Mouse (Mus musculus) liver, embryonic 15.5 days (tissue): ENCODE measurements around the gene Bap1. TPM values are rescaled to one million over a fixed set of nuclear protein-coding genes. Genes with fewer than 3 reads are reported as not detected.

Experiments
- ATAC-seq: fragments of 200-750 bp; cut with Nextera tagmentation; 2 replicates; pipeline ENCODE4 v1.8.0; 2017; ENCODE audit warnings: moderate number of reproducible peaks, mild to moderate bottlenecking, moderate library complexity; ENCODE audit not compliant: insufficient read depth
- H3K27ac ChIP-seq: fragments of 300-500 bp; sonication (generic); replicated peaks from 2 replicates; pipeline ENCODE4 v1.5.1; 2015; ENCODE audit warnings: mild to moderate bottlenecking, inconsistent platforms
- H3K27me3 ChIP-seq: fragments of 300-500 bp; sonication (generic); 2 replicates; pipeline ENCODE4 v1.6.1; 2015; ENCODE audit warnings: mild to moderate bottlenecking, inconsistent platforms
- H3K36me3 ChIP-seq: fragments of 300-500 bp; sonication (generic); replicated peaks from 2 replicates; pipeline ENCODE4 v1.6.1; 2015; ENCODE audit warnings: moderate library complexity, mild to moderate bottlenecking, inconsistent platforms
- H3K4me1 ChIP-seq: fragments of 300-500 bp; sonication (generic); replicated peaks from 2 replicates; pipeline ENCODE4 v1.6.1; 2015; ENCODE audit warnings: inconsistent platforms
- H3K4me2 ChIP-seq: fragments of 300-500 bp; sonication (generic); 2 replicates; pipeline ENCODE4 v1.6.1; 2015; ENCODE audit warnings: moderate library complexity, mild to moderate bottlenecking, inconsistent platforms
- H3K4me3 ChIP-seq: fragments of 300-500 bp; sonication (generic); replicated peaks from 2 replicates; pipeline ENCODE4 v1.5.1; 2015; ENCODE audit warnings: mild to moderate bottlenecking, inconsistent platforms
- H3K9ac ChIP-seq: fragments of 300-500 bp; sonication (generic); 2 replicates; pipeline ENCODE4 v1.6.1; 2015; ENCODE audit warnings: moderate library complexity, mild to moderate bottlenecking, inconsistent platforms
- H3K9me3 ChIP-seq: fragments of 300-500 bp; sonication (generic); replicated peaks from 2 replicates; pipeline ENCODE4 v1.6.1; 2016; ENCODE audit warnings: inconsistent platforms
- WGBS: fragments of 180-500 bp; shearing (Covaris S2); methylation state at CpG from one replicate; pipeline ENCODE4 v1.1.7; 2015; ENCODE audit warnings: mixed read lengths; ENCODE audit not compliant: insufficient replicate concordance; 5-methylcytosine and 5-hydroxymethylcytosine counted together
- polyA plus RNA-seq: library from polyadenylated mRNA; unstranded; fragments of >200 nt; fragmentation: Nextera tagmentation; extraction: Ambion mirVana; gene quantifications from 2 replicates; pipeline ENCODE4 v1.2.1, GENCODE M21; 2015

Gene Bap1
- 35.8 and 37.6 TPM in 2 replicates for polyA plus RNA-seq

GRCm38 (mm10) chr14:31251084-31251604 is at the start of gene Bap1, which contains the start of gene Phf7:
Gene Bap1 (plus strand): TSS chr14:31251450.
Gene Phf7 (minus strand): TSS chr14:31251317.
- Histone ChIP-seq H3K36me3 (peaks cover 35% of the 10 kb centered on the region), H3K4me2 (peak within 1 kb of the TSS; percentile 82), H3K4me3 (peak within 1 kb of the TSS; percentile 98), H3K4me1 (peaks cover 23% of the 10 kb centered on the region), H3K9me3 (no peaks in the 10 kb centered on the region), H3K27me3 (no peaks in the 10 kb centered on the region), H3K9ac (peak within 1 kb of the TSS; percentile 96), H3K27ac (peak within 1 kb of the TSS; percentile 89)
- peak; percentile 89 for ATAC-seq
- under 1% methylated on average over 75 of the region's 75 CpGs for WGBS

GRCm38 (mm10) chr14:31204844-31205243 is 46.4 kb upstream of the Bap1 start:
- Histone ChIP-seq H3K36me3 (peaks cover 44% of the 10 kb centered on the region), H3K4me2 (peak overlapping the region; percentile 91), H3K9me3 (no peaks in the 10 kb centered on the region), H3K27me3 (0 out of 2 replicates have a peak, but pooled peaks cover 3% of the 10 kb centered on the region), H3K4me3 (peak overlapping the region; percentile 83), H3K9ac (peak overlapping the region; percentile 87), H3K4me1 (peaks cover 61% of the 10 kb centered on the region), H3K27ac (peak overlapping the region; percentile 88)
- 36% methylated on average over 4 of the region's 4 CpGs for WGBS
- no peak for ATAC-seq

GRCm38 (mm10) chr14:31205244-31205561 is 46.0 kb upstream of the Bap1 start:
- H3K27me3 ChIP-seq, result 0 out of 2 replicates have a peak, but pooled peaks cover 3% of the 10 kb centered on the region
- H3K27ac ChIP-seq, result peak overlapping the region; percentile 88
- H3K4me2 ChIP-seq, result peak overlapping the region; percentile 91
- H3K4me1 ChIP-seq, result peaks cover 61% of the 10 kb centered on the region
- H3K9me3 ChIP-seq, result no peaks in the 10 kb centered on the region
- peak overlapping the region; percentile 83 for H3K4me3 ChIP-seq
- H3K9ac ChIP-seq, result peak overlapping the region; percentile 87
- WGBS, result 14% methylated on average over 8 of the region's 8 CpGs
- H3K36me3 ChIP-seq, result peaks cover 41% of the 10 kb centered on the region
- ATAC-seq, result no peak

GRCm38 (mm10) chr14:31205562-31206467 is 45.4 kb upstream of the Bap1 start:
- H3K9ac ChIP-seq, result peak overlapping the region; percentile 87
- peak; percentile 30 for ATAC-seq
- under 1% methylated on average over 39 of the region's 39 CpGs for WGBS
- peak overlapping the region; percentile 91 for H3K4me2 ChIP-seq
- H3K27ac ChIP-seq, result peak overlapping the region; percentile 88
- H3K27me3 ChIP-seq, result 0 out of 2 replicates have a peak, but pooled peaks cover 3% of the 10 kb centered on the region
- H3K4me1 ChIP-seq, result peaks cover 55% of the 10 kb centered on the region
- no peaks in the 10 kb centered on the region for H3K9me3 ChIP-seq
- H3K4me3 ChIP-seq, result peak overlapping the region; percentile 83
- H3K36me3 ChIP-seq, result peaks cover 36% of the 10 kb centered on the region

GRCm38 (mm10) chr14:31206472-31206981 is 44.7 kb upstream of the Bap1 start:
- peak overlapping the region; percentile 91 for H3K4me2 ChIP-seq

GRCm38 (mm10) chr14:31207070-31207830 is 44.0 kb upstream of the Bap1 start:
- Histone ChIP-seq H3K4me3 (peak overlapping the region; percentile 83), H3K27me3 (0 out of 2 replicates have a peak, but pooled peaks cover 3% of the 10 kb centered on the region), H3K36me3 (peaks cover 23% of the 10 kb centered on the region), H3K4me2 (peak overlapping the region; percentile 91), H3K9ac (peak overlapping the region; percentile 87), H3K27ac (peak overlapping the region; percentile 88), H3K4me1 (peaks cover 55% of the 10 kb centered on the region), H3K9me3 (no peaks in the 10 kb centered on the region)
- WGBS, result 63% methylated on average over 13 of the region's 13 CpGs
- peak; percentile 65 for ATAC-seq

More at GRCm38 (mm10) chr14:31206472-31206981, 44.7 kb upstream of the Bap1 start:
- Histone ChIP-seq H3K9me3 (no peaks in the 10 kb centered on the region), H3K36me3 (peaks cover 30% of the 10 kb centered on the region), H3K27me3 (0 out of 2 replicates have a peak, but pooled peaks cover 3% of the 10 kb centered on the region), H3K9ac (peak overlapping the region; percentile 87), H3K4me3 (peak overlapping the region; percentile 83), H3K27ac (peak overlapping the region; percentile 88), H3K4me1 (peaks cover 56% of the 10 kb centered on the region)
- WGBS, result under 1% methylated on average over 47 of the region's 48 CpGs
- ATAC-seq, result peak; percentile 73

GRCm38 (mm10) chr14:31208084-31208483 is 43.2 kb upstream of the Bap1 start, which contains the start of gene Tnnc1:
Gene Tnnc1 (plus strand): TSS chr14:31208312.
- Histone ChIP-seq H3K4me2 (peak within 1 kb of the TSS; percentile 91), H3K27me3 (0 out of 2 replicates have a peak, but pooled peaks cover 3% of the 10 kb centered on the region), H3K9ac (peak within 1 kb of the TSS; percentile 87), H3K27ac (peak within 1 kb of the TSS; percentile 88), H3K4me3 (peak within 1 kb of the TSS; percentile 83), H3K36me3 (peaks cover 14% of the 10 kb centered on the region), H3K4me1 (peaks cover 55% of the 10 kb centered on the region), H3K9me3 (no peaks in the 10 kb centered on the region)
- 66% methylated on average over 2 of the region's 2 CpGs for WGBS
- ATAC-seq, result no peak

GRCm38 (mm10) chr14:31209133-31209557 is 42.1 kb upstream of the Bap1 start:
- H3K9ac ChIP-seq, result 0 out of 2 replicates have a peak overlapping the region, but pooled peaks have one; percentile 4
- peaks cover 5% of the 10 kb centered on the region; the same call in 1 of the 2 replicates for H3K36me3 ChIP-seq
- H3K4me3 ChIP-seq, result 0 out of 2 replicates have a peak overlapping the region, but pooled peaks have one; percentile 2
- peak overlapping the region; percentile 91 for H3K4me2 ChIP-seq
- H3K27me3 ChIP-seq, result 0 out of 2 replicates have a peak, but pooled peaks cover 3% of the 10 kb centered on the region
- ATAC-seq, result no peak
- WGBS, result 49% methylated on average over 4 of the region's 4 CpGs
- H3K27ac ChIP-seq, result peak overlapping the region; percentile 14; the same call in 1 of the 2 replicates
- no peaks in the 10 kb centered on the region for H3K9me3 ChIP-seq
- peaks cover 62% of the 10 kb centered on the region for H3K4me1 ChIP-seq

- Histone ChIP-seq H3K9me3 (no peaks in the 10 kb centered on the region), H3K27ac (no peak overlapping the region), H3K4me3 (no peak overlapping the region), H3K36me3 (no peaks in the 10 kb centered on the region), H3K27me3 (0 out of 2 replicates have a peak, but pooled peaks cover 3% of the 10 kb centered on the region), H3K4me1 (peaks cover 56% of the 10 kb centered on the region), H3K9ac (no peak overlapping the region), H3K4me2 (no peak overlapping the region)
- WGBS, result 68% methylated on average over 6 of the region's 6 CpGs
- no peak for ATAC-seq
Observed at GRCm38 (mm10) chr14:31211854-31212253, 39.4 kb upstream of the Bap1 start.

GRCm38 (mm10) chr14:31212499-31212898 is 38.8 kb upstream of the Bap1 start:
- H3K4me3 ChIP-seq, result no peak overlapping the region
- no peaks in the 10 kb centered on the region for H3K9me3 ChIP-seq
- ATAC-seq, result no peak
- 0 out of 2 replicates have a peak, but pooled peaks cover 3% of the 10 kb centered on the region for H3K27me3 ChIP-seq
- no peak overlapping the region for H3K4me2 ChIP-seq
- H3K9ac ChIP-seq, result no peak overlapping the region
- peaks cover 53% of the 10 kb centered on the region for H3K4me1 ChIP-seq
- H3K36me3 ChIP-seq, result no peaks in the 10 kb centered on the region
- 68% methylated on average over 3 of the region's 3 CpGs for WGBS
- H3K27ac ChIP-seq, result no peak overlapping the region
